Mouse (Mus musculus) lung, postnatal 0 days (tissue): ENCODE data around the gene Amotl1. TPM values are rescaled to one million over a fixed set of nuclear protein-coding genes. Genes with fewer than 3 reads are reported as not detected.

Experiments used
- ATAC-seq: fragments of 200-750 bp; cut with Nextera tagmentation; 2 replicates; pipeline ENCODE4 v1.8.0; 2017; ENCODE audit warnings: moderate library complexity
- DNase-seq: peaks from one replicate; pipeline ENCODE4 v3.0.0-alpha.2; 2016; ENCODE audit warnings: low spot score
- H3K27ac ChIP-seq: fragments of 300-500 bp; sonication (generic); 2 replicates; pipeline ENCODE4 v1.5.1; 2014; ENCODE audit warnings: antibody characterized with exemption, mild to moderate bottlenecking, low read length, mixed read lengths
- H3K27me3 ChIP-seq: fragments of 300-500 bp; sonication (generic); replicated peaks from 2 replicates; pipeline ENCODE4 v1.6.1; 2014; ENCODE audit warnings: low read length, mixed read lengths; ENCODE audit not compliant: insufficient read depth
- H3K36me3 ChIP-seq: fragments of 300-500 bp; sonication (generic); 2 replicates; pipeline ENCODE4 v1.6.1; 2014; ENCODE audit warnings: low read length, mixed read lengths; ENCODE audit not compliant: insufficient read depth
- H3K4me1 ChIP-seq: fragments of 300-500 bp; sonication (generic); 2 replicates; pipeline ENCODE4 v1.6.1; 2014; ENCODE audit warnings: antibody characterized with exemption, low read depth, low read length, mixed read lengths; ENCODE audit not compliant: insufficient read depth
- H3K4me2 ChIP-seq: fragments of 300-500 bp; sonication (generic); replicated peaks from 2 replicates; pipeline ENCODE4 v1.6.1; 2014; ENCODE audit warnings: low read depth, mild to moderate bottlenecking, low read length, moderate library complexity, mixed read lengths
- H3K4me3 ChIP-seq: fragments of 300-500 bp; sonication (generic); 2 replicates; pipeline ENCODE4 v1.5.1; 2014; ENCODE audit warnings: low read depth, low read length
- H3K9ac ChIP-seq: fragments of 300-500 bp; sonication (generic); replicated peaks from 2 replicates; pipeline ENCODE4 v1.6.1; 2014; ENCODE audit warnings: low read depth, mild to moderate bottlenecking
- H3K9me3 ChIP-seq: fragments of 300-500 bp; sonication (generic); 2 replicates; pipeline ENCODE4 v1.6.1; 2016; ENCODE audit warnings: low read length, mixed read lengths
- CTCF ChIP-seq: IDR thresholded peaks from 2 replicates; pipeline ENCODE4 v1.5.1; 2016; ENCODE audit warnings: antibody characterized with exemption, mild to moderate bottlenecking
- EP300 ChIP-seq: IDR thresholded peaks from 2 replicates; pipeline ENCODE4 v1.6.1; 2016; ENCODE audit warnings: antibody characterized with exemption, mild to moderate bottlenecking, control low read depth
- WGBS: fragments of 180-500 bp; shearing (Covaris S2); extraction: QIAGEN DNeasy Blood & Tissue Kit; methylation state at CpG from one replicate; pipeline ENCODE4 v1.1.7; 2014; 5-methylcytosine and 5-hydroxymethylcytosine counted together
- polyA plus RNA-seq: library from polyadenylated mRNA; unstranded; fragments of >200 nt; fragmentation: Nextera tagmentation; extraction: Ambion mirVana; gene quantifications from 2 replicates; pipeline ENCODE4 v1.2.1, GENCODE M21; 2015

Gene Amotl1
- polyA plus RNA-seq, 1 experiment from 2014 or later: 12.9 TPM

DNA sequence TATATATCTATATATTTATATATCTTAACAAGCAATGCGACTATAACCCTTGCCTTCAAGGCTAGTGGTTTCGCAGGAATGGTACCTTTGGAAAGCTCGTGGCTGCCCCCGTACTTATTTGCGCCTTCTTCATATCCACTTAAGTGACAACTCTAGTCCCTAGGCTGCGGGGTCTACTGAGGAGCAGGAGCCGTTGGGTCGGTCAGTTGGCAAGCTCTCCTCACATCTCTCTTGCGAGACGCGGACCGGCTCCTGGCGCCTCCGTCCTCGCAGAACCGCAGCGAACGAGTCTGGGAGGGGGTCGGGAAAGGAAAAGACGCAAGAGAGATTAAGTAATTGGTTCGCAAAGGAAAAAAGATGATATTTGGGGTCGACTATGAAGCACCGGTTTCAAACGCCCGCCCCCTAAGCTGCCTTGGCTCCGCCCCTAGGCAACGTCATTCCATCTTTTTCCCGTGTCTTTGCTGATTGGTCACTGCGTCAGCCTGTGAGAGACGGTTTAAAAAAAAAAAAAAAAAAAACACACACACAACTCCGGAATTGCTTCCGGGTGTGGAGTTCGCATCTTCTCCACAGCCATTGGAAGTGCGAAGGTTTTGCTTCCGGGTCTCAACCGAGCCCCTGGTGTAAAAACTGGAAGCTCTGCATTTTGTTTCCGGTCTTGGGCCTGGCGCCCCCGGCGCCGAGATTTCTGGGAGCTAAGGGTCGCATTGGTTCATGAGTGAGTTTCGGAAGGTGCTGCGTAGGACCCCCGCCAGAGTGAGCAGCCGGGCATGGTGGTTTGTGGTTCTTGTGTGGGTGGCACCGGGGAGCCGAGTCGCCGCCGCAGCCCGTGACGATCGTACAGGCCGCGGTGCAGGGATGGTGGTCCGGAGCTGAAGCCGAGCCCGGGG is 144.6 kb downstream of the Amotl1 start, which contains the start of the genes Kdm4d and Cwc15:
TSS of gene Kdm4d (minus strand) at position 460 of the 893 bp plus-strand sequence.
TSS of gene Cwc15 (plus strand) at position 595 of the 893 bp plus-strand sequence.
- Histone ChIP-seq H3K4me2 (peak within 1 kb of the TSS; percentile 65), H3K9ac (peak within 1 kb of the TSS; percentile 84), H3K4me3 (peak within 1 kb of the TSS; percentile 81), H3K36me3 (peaks cover 17% of the 10 kb centered on the region), H3K27me3 (no peaks in the 10 kb centered on the region), H3K9me3 (no peaks in the 10 kb centered on the region), H3K27ac (peak within 1 kb of the TSS; percentile 68), H3K4me1 (no peaks in the 10 kb centered on the region)
- WGBS: under 1% methylated on average over 59 of the region's 59 CpGs
- DNase-seq: peak; percentile 97
- peak; percentile 99 for ATAC-seq
- TF ChIP-seq EP300: peak; percentile 81
- no peak for TF ChIP-seq CTCF

DNA sequence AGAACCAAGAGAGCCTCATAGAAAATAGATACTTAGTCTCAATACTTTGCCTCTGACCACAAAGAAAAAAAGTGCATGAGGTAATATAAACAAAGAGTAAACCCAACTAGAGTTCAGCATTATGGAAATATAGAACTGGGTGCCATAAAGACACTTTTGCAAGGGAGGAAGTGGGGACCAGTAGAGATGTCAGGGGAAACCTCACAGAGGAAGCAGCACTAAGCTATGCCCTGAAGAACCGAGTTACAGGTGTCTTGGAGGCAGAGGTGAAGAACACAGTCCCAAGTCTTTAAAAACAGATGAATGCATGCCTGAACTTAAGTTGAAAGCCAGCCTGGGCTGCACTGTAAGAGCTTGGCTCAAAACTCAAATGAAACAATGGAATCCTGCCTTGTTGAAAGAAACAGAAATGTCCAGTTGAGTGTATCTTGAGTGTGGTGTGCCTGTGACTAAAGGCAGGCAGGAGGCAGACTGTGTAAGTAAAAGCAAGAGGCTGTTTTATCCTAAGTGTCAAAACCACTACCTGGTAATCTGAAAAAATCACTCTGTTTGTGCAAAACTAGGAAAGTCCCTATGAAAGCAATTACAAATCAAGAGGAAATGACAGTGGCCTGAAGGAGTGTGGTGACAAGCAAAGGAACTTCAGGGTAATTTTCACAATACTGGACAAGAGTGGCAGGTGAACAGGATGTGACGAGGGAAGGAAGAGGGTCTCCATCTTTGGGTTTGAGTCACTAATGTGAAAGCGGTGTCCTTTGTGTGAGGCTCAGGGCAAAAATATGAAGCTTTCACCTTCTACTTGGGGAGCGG is 145.8 kb downstream of the Amotl1 start:
- TF ChIP-seq CTCF (no peak), EP300 (no peak)
- H3K4me2 ChIP-seq: no peak overlapping the region
- H3K27ac ChIP-seq: no peak overlapping the region
- H3K27me3 ChIP-seq: no peaks in the 10 kb centered on the region
- no peak overlapping the region for H3K9ac ChIP-seq
- H3K36me3 ChIP-seq: peaks cover 7% of the 10 kb centered on the region
- DNase-seq (no peak), ATAC-seq (no peak)
- no peaks in the 10 kb centered on the region for H3K4me1 ChIP-seq
- WGBS: 75% methylated on average over 4 of the region's 4 CpGs
- no peaks in the 10 kb centered on the region for H3K9me3 ChIP-seq
- peak overlapping the region; percentile 81; the same call in 1 of the 2 replicates for H3K4me3 ChIP-seq

Other genes with a start within 250 kb of the Amotl1 start
- 0.19 and 0.20 TPM in 2 replicates for gene Kdm4d, start 144.6 kb downstream of the Amotl1 start, polyA plus RNA-seq
- 125 and 126 TPM in 2 replicates for gene Cwc15, start 144.4 kb downstream of the Amotl1 start, polyA plus RNA-seq
- gene Piwil4, start 95.7 kb upstream of the Amotl1 start, polyA plus RNA-seq: 9.1 and 9.8 TPM in 2 replicates
- 6.1 and 7.8 TPM in 2 replicates for gene Fut4, start 107.3 kb upstream of the Amotl1 start, polyA plus RNA-seq
- gene 1700012B09Rik, start 126.0 kb upstream of the Amotl1 start, polyA plus RNA-seq: 11.9 and 12.5 TPM in 2 replicates
- 4.7 and 8.1 TPM in 2 replicates for gene Mre11a, start 139.6 kb upstream of the Amotl1 start, polyA plus RNA-seq
- gene Ankrd49, start 139.8 kb upstream of the Amotl1 start, polyA plus RNA-seq: 19.7 and 21.4 TPM in 2 replicates
- 0.05 TPM in 1 of 2 replicates, not detected in the other for gene Gpr83, start 215.2 kb upstream of the Amotl1 start, polyA plus RNA-seq